Mouse (Mus musculus) heart, postnatal 0 days (tissue): ENCODE results near the gene Ccm2l.

ENCODE experiments used
- CTCF ChIP-seq: IDR thresholded peaks from 2 replicates; pipeline ENCODE4 v1.5.1; 2016; ENCODE audit warnings: antibody characterized with exemption, control low read depth, low read depth
- EP300 ChIP-seq: IDR thresholded peaks from 2 replicates; pipeline ENCODE4 v1.6.1; 2016; ENCODE audit warnings: antibody characterized with exemption, low read depth

- TF ChIP-seq CTCF (no peak), EP300 (no peak)
These were observed 56.9 kb downstream of the Ccm2l start for GRCm38 (mm10) chr2:153122701-153123100.
